Mouse (Mus musculus): Measurements from ENCODE around the gene Olfr314.
A peak's percentile ranks its signal among the peaks of the same experiment; 100 is the strongest.

Olfr314 gene

GRCm38 (mm10) chr11:58832541-58832940 is 49.8 kb downstream of the Olfr314 start:
- peak; percentile 37 for DNase-seq (ENCODE audit: low read depth)

All from naive thymus-derived CD4-positive, alpha-beta T cell, adult 2 months (primary cell).